Mouse (Mus musculus) midbrain, embryonic 14.5 days (tissue): Measurements from ENCODE around the gene Gm49339. TPM values are rescaled to one million over a fixed set of nuclear protein-coding genes. Genes with fewer than 3 reads are reported as not detected.
"Not testable (repeated sequence)": the region's sequence is repeated elsewhere in the genome, so short reads cannot be mapped to it uniquely, and the experiment has no call there.

Source experiments
- ATAC-seq: fragments of 200-750 bp; cut with Nextera tagmentation; 2 replicates; pipeline ENCODE4 v1.8.0; 2017; ENCODE audit warnings: moderate number of reproducible peaks, moderate library complexity; ENCODE audit not compliant: low FRiP score, low TSS enrichment
- DNase-seq: peaks from one replicate; pipeline ENCODE4 v3.0.0-alpha.2; 2015
- H3K27ac ChIP-seq: fragments of 300-500 bp; sonication (generic); replicated peaks from 2 replicates; pipeline ENCODE4 v1.5.1; 2014; ENCODE audit warnings: mild to moderate bottlenecking, low read depth, low read length, moderate library complexity
- H3K27me3 ChIP-seq: fragments of 300-500 bp; sonication (generic); 2 replicates; pipeline ENCODE4 v1.6.1; 2014; ENCODE audit warnings: low read length, control low read depth, mixed read lengths; ENCODE audit not compliant: control insufficient read depth, insufficient read depth
- H3K36me3 ChIP-seq: fragments of 300-500 bp; sonication (generic); 2 replicates; pipeline ENCODE4 v1.6.1; 2014; ENCODE audit warnings: low read length, control low read depth; ENCODE audit not compliant: control insufficient read depth, insufficient read depth
- H3K4me1 ChIP-seq: fragments of 300-500 bp; sonication (generic); 2 replicates; pipeline ENCODE4 v1.6.1; 2014; ENCODE audit warnings: mild to moderate bottlenecking, antibody characterized with exemption, low read length, control low read depth; ENCODE audit not compliant: control insufficient read depth, insufficient read depth
- H3K4me2 ChIP-seq: fragments of 300-500 bp; sonication (generic); 2 replicates; pipeline ENCODE4 v1.6.1; 2014; ENCODE audit warnings: mild to moderate bottlenecking, low read length, moderate library complexity
- H3K4me3 ChIP-seq: fragments of 300-500 bp; sonication (generic); replicated peaks from 2 replicates; pipeline ENCODE4 v1.5.1; 2014; ENCODE audit warnings: low read depth, low read length
- H3K9ac ChIP-seq: fragments of 300-500 bp; sonication (generic); replicated peaks from 2 replicates; pipeline ENCODE4 v1.6.1; 2014; ENCODE audit warnings: mild to moderate bottlenecking, low read length, moderate library complexity
- H3K9me3 ChIP-seq: fragments of 300-500 bp; sonication (generic); 2 replicates; pipeline ENCODE4 v1.6.1; 2016; ENCODE audit warnings: low read length, control low read depth, mixed read lengths; ENCODE audit not compliant: control insufficient read depth
- WGBS: fragments of 180-500 bp; shearing (Covaris S2); extraction: QIAGEN DNeasy Blood & Tissue Kit; methylation state at CpG from one replicate; pipeline ENCODE4 v1.1.7; 2014; 5-methylcytosine and 5-hydroxymethylcytosine counted together
- polyA plus RNA-seq: library from polyadenylated mRNA; unstranded; fragments of >200 nt; fragmentation: Nextera tagmentation; extraction: Ambion mirVana; gene quantifications from 2 replicates; pipeline ENCODE4 v1.2.1, GENCODE M21; 2014

The Gm49339 gene
- polyA plus RNA-seq, 1 experiment from 2014 or later: not detected

DNA sequence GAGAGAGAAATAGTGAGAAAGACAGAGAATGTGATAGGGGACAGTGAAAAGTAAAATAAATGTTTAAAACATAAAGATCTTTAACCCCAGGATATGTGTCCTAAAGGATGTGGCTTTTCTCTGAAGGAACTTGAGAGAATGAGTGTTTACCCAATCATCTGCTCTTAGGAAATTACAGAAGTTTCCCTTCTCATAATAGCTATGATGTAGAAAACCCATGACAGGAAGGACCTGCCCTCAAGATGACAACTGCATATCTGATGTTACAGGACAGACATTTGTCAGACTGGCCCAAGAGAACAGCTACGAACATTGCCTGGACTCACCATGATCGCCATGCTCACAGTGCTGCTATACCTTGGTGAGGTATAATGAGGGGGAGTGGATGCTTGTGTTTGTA is 10.3 kb downstream of the Gm49339 start, which contains the start of gene Lilrb4a:
Gene Lilrb4a, plus strand, starts transcription at position 266 of the 400 bp plus-strand sequence.
- no CpG with 5 or more reads among the region's 2 CpGs for WGBS
- H3K9me3 ChIP-seq, H3K9ac ChIP-seq, H3K4me1 ChIP-seq, H3K4me2 ChIP-seq, H3K27ac ChIP-seq, H3K4me3 ChIP-seq, H3K27me3 ChIP-seq, ATAC-seq, H3K36me3 ChIP-seq, DNase-seq: not testable (repeated sequence)

DNA sequence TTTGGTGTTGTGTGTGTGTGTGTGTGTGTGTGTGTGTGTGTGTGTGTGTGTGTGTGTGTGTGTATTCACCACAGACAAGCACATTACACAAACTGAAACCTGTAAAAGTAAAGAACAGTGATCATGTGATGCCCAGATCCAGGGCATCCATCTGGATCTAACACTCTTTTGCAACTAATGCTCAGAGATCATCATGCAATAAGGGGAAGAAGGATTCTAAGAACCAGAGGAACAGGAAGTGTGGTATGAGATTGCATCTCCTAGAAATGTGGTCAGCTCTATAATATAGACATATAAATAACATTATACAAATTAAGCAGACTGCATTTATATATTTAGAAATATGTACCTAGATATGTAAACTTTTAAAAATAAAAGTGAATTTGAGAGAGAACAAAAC is 39.6 kb downstream of the Gm49339 start:
- no peak for DNase-seq
- H3K27ac ChIP-seq: no peak overlapping the region
- H3K9ac ChIP-seq: no peak overlapping the region
- H3K4me2 ChIP-seq: no peak overlapping the region
- H3K4me3 ChIP-seq: no peak overlapping the region
- H3K27me3 ChIP-seq: no peaks in the 10 kb centered on the region
- no peaks in the 10 kb centered on the region for H3K4me1 ChIP-seq
- no peaks in the 10 kb centered on the region for H3K36me3 ChIP-seq
- no peak for ATAC-seq
- no peaks in the 10 kb centered on the region for H3K9me3 ChIP-seq

DNA sequence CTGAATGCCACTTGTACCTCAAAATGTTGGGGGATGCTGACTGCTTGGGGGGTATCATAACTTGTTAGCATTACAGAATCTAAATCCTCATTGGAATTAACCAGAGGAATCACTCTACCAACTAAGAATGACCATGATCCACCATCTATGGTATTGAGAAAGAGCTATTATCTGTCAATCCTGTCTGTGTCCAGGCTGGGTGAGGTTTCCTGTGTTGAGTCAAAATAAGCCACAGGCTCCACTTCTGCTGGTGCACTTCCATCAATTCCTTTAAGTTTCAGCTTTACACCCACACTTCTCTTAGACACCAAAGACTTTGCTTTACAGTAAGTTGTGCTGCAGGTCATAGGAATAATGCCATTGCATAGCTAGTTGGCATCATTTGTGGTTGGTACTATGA is 41.0 kb downstream of the Gm49339 start:
- ATAC-seq: no peak
- H3K27me3 ChIP-seq: no peaks in the 10 kb centered on the region
- no peak overlapping the region for H3K4me2 ChIP-seq
- no peak for DNase-seq
- H3K4me1 ChIP-seq: no peaks in the 10 kb centered on the region
- H3K9me3 ChIP-seq: no peaks in the 10 kb centered on the region
- H3K4me3 ChIP-seq: no peak overlapping the region
- no peak overlapping the region for H3K27ac ChIP-seq
- H3K36me3 ChIP-seq: no peaks in the 10 kb centered on the region
- H3K9ac ChIP-seq: no peak overlapping the region

GRCm38 (mm10) chr10:51526090-51526489 is 45.7 kb downstream of the Gm49339 start:
- DNase-seq: no peak
- no peaks in the 10 kb centered on the region for H3K9me3 ChIP-seq
- no peak for ATAC-seq
- H3K27me3 ChIP-seq: no peaks in the 10 kb centered on the region
- WGBS: 69% methylated on average over 7 of the region's 7 CpGs
- no peak overlapping the region for H3K27ac ChIP-seq
- no peaks in the 10 kb centered on the region for H3K4me1 ChIP-seq
- H3K4me3 ChIP-seq: no peak overlapping the region
- H3K36me3 ChIP-seq: no peaks in the 10 kb centered on the region
- H3K9ac ChIP-seq: no peak overlapping the region
- H3K4me2 ChIP-seq: no peak overlapping the region

- Histone ChIP-seq H3K9me3 (no peaks in the 10 kb centered on the region), H3K27me3 (no peaks in the 10 kb centered on the region), H3K4me2 (no peak overlapping the region), H3K9ac (no peak overlapping the region), H3K36me3 (no peaks in the 10 kb centered on the region), H3K4me1 (no peaks in the 10 kb centered on the region), H3K27ac (no peak overlapping the region), H3K4me3 (no peak overlapping the region)
- no peak for DNase-seq
- 71% methylated on average over 4 of the region's 4 CpGs for WGBS
- no peak for ATAC-seq
These were observed 46.2 kb downstream of the Gm49339 start for GRCm38 (mm10) chr10:51526633-51527032.

- Histone ChIP-seq H3K9ac (no peak overlapping the region), H3K4me2 (no peak overlapping the region), H3K9me3 (no peaks in the 10 kb centered on the region), H3K27ac (no peak overlapping the region), H3K36me3 (no peaks in the 10 kb centered on the region), H3K4me1 (no peaks in the 10 kb centered on the region), H3K27me3 (no peaks in the 10 kb centered on the region), H3K4me3 (no peak overlapping the region)
- ATAC-seq: no peak
- no peak for DNase-seq
- 69% methylated on average over 8 of the region's 8 CpGs for WGBS
These were observed 48.5 kb downstream of the Gm49339 start for GRCm38 (mm10) chr10:51528840-51529434.

GRCm38 (mm10) chr10:51529497-51529896 is 49.1 kb downstream of the Gm49339 start:
- 68% methylated on average over 3 of the region's 3 CpGs for WGBS

GRCm38 (mm10) chr10:51530813-51531212 is 50.4 kb downstream of the Gm49339 start:
- no peak overlapping the region for H3K9ac ChIP-seq
- DNase-seq (no peak), ATAC-seq (no peak)
- no peak overlapping the region for H3K4me3 ChIP-seq
- no peak overlapping the region for H3K27ac ChIP-seq
- H3K4me2 ChIP-seq: no peak overlapping the region
- no peaks in the 10 kb centered on the region for H3K4me1 ChIP-seq
- no peaks in the 10 kb centered on the region for H3K36me3 ChIP-seq
- no peaks in the 10 kb centered on the region for H3K9me3 ChIP-seq
- 87% methylated on average over 7 of the region's 7 CpGs for WGBS
- H3K27me3 ChIP-seq: no peaks in the 10 kb centered on the region

More at GRCm38 (mm10) chr10:51529497-51529896, 49.1 kb downstream of the Gm49339 start:
- H3K9ac ChIP-seq: no peak overlapping the region
- DNase-seq (no peak), ATAC-seq (no peak)
- no peaks in the 10 kb centered on the region for H3K9me3 ChIP-seq
- H3K36me3 ChIP-seq: no peaks in the 10 kb centered on the region
- H3K4me1 ChIP-seq: no peaks in the 10 kb centered on the region
- no peaks in the 10 kb centered on the region for H3K27me3 ChIP-seq
- H3K4me3 ChIP-seq: no peak overlapping the region
- H3K27ac ChIP-seq: no peak overlapping the region
- H3K4me2 ChIP-seq: no peak overlapping the region
